25 mouse cellular contexts compared by ENCODE assay signal in the genomic region with DNA sequence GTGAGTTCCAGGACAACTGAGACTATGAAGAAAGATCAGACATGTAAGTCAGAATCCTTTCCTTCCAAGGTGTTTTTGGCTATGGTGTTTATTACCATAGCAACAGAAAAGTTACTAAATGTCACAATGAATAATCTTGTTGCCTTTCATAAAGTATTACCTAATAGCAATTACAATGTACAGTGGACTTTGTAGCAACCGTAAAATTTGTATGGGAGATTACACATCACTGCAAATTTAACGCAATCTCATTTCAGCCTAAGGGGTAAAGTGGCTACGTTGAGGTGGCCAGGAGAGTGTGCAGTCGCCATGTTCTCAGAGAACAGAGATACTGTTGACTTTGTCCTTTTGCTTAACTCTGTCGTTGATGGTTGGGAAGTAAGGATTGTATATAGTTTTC.
DNase-seq lines count a peak whose midpoint lies in the region; ATAC-seq and TF ChIP-seq lines count a peak whose summit lies in the region.
"Had no signal": no experiment of that assay in that cellular context is flagged by ENCODE, and none has a peak within 500 bp of the region (broad histone marks: within the 10 kb centered on the region; RNA-seq: fewer than 3 reads in every experiment).

No protein-coding gene starts in this region.

- peaks cover 16% of the 10 kb centered on the region for H3K4me1 ChIP-seq in liver, adult 2 months (ENCODE audit: control insufficient read depth, insufficient read depth, low read length)
- peaks cover 50% of the 10 kb centered on the region for H3K4me1 ChIP-seq in liver, embryonic 12.5 days
- H3K4me1 ChIP-seq in intestine, postnatal 0 days (replicated peaks; ENCODE audit: control insufficient read depth, insufficient read depth, low read length): peaks cover 8% of the 10 kb centered on the region; the same call in 1 of the 2 replicates

- H3K4me2 ChIP-seq in liver, embryonic 12.5 days: no peak overlapping the region
- H3K4me2 ChIP-seq in intestine, postnatal 0 days (replicated peaks; ENCODE audit: low read depth): no peak overlapping the region
- H3K4me2 ChIP-seq: embryonic facial prominence, embryonic 13.5 days; forebrain, embryonic 13.5 days; heart, embryonic 11.5 days; hindbrain, embryonic 13.5 days had no signal

- H3K9me3 ChIP-seq in liver, embryonic 12.5 days (replicated peaks): no peaks in the 10 kb centered on the region
- H3K9me3 ChIP-seq in intestine, postnatal 0 days (ENCODE audit: control insufficient read depth): no peaks in the 10 kb centered on the region
- H3K9me3 ChIP-seq: embryonic facial prominence, embryonic 10.5 days; embryonic facial prominence, embryonic 13.5 days; forebrain, embryonic 10.5 days; forebrain, embryonic 13.5 days; hindbrain, embryonic 13.5 days had no signal

- H3K27me3 ChIP-seq in liver, adult 2 months (ENCODE audit: control insufficient read depth, insufficient read depth, low read length): no peaks in the 10 kb centered on the region
- H3K27me3 ChIP-seq in liver, embryonic 12.5 days (replicated peaks): no peaks in the 10 kb centered on the region
- H3K27me3 ChIP-seq in intestine, postnatal 0 days (replicated peaks; ENCODE audit: control insufficient read depth, insufficient read depth, low read length): no peaks in the 10 kb centered on the region
- H3K27me3 ChIP-seq: embryonic facial prominence, embryonic 13.5 days; forebrain, embryonic 13.5 days; hindbrain, embryonic 13.5 days had no signal

- TF ChIP-seq POLR2A in liver, adult 2 months (IDR thresholded peaks at IDR 0.05; ENCODE audit: extremely low read depth, insufficient read depth, low read length): no peak

- no peak overlapping the region for H3K27ac ChIP-seq in liver, adult 2 months (replicated peaks; ENCODE audit: insufficient read depth, low read depth, low read length)
- no peak overlapping the region for H3K27ac ChIP-seq in liver, embryonic 12.5 days
- H3K27ac ChIP-seq in intestine, postnatal 0 days (ENCODE audit: low read depth, low read length): no peak overlapping the region
- H3K27ac ChIP-seq: embryonic facial prominence, embryonic 10.5 days; embryonic facial prominence, embryonic 13.5 days; forebrain, embryonic 10.5 days; forebrain, embryonic 13.5 days; hindbrain, embryonic 13.5 days; hindbrain, postnatal 0 days had no signal

- no peak for ATAC-seq in liver, embryonic 12.5 days
- peak; percentile 69 for ATAC-seq in granulocyte monocyte progenitor cell, adult 5-6 weeks (replicated peaks; ENCODE audit: poor library complexity, severe bottlenecking)
- ATAC-seq in intestine, postnatal 0 days: peak; percentile 73
- ATAC-seq: CD4-positive, CD25-positive, alpha-beta regulatory T cell, adult 4 months; forebrain, embryonic 13.5 days; forebrain, embryonic 16.5 days; hindbrain, postnatal 0 days; inflammation-experienced regulatory T-cells, adult 6 months had no signal

- TF ChIP-seq CTCF in liver, adult 2 months (IDR thresholded peaks at IDR 0.05; ENCODE audit: low read depth, low read length): no peak
- TF ChIP-seq CTCF in intestine, postnatal 0 days (IDR thresholded peaks at IDR 0.05; ENCODE audit: low read depth): no peak

- H3K36me3 ChIP-seq in liver, adult 2 months (ENCODE audit: control insufficient read depth, insufficient read depth, low read length): no peaks in the 10 kb centered on the region
- peaks cover 7% of the 10 kb centered on the region; the same call in 1 of the 2 replicates for H3K36me3 ChIP-seq in liver, embryonic 12.5 days
- H3K36me3 ChIP-seq in intestine, postnatal 0 days (ENCODE audit: control insufficient read depth, insufficient read depth): no peaks in the 10 kb centered on the region; the same call in 1 of the 2 replicates
- H3K36me3 ChIP-seq: embryonic facial prominence, embryonic 10.5 days; embryonic facial prominence, embryonic 13.5 days; forebrain, embryonic 10.5 days; hindbrain, embryonic 13.5 days had no signal

- 79% methylated on average over 5 of the region's 5 CpGs for WGBS in liver, adult 2 months
- WGBS in liver, embryonic 12.5 days (ENCODE audit: insufficient replicate concordance): 93% methylated on average over 5 of the region's 5 CpGs
- WGBS in intestine, postnatal 0 days: 43% methylated on average over 5 of the region's 5 CpGs

- DNase-seq in liver, adult 2 months (ENCODE audit: extremely low read depth, low read depth, low spot score): peak; percentile 24
- DNase-seq in adrenal gland, adult 8-10 months: no peak
- DNase-seq in thymus, adult 18-20 months: no peak
- DNase-seq: cerebellum, adult 11-12 months; cerebellum, adult 8-10 months; cerebellum, postnatal 10 days; cerebellum, postnatal 36 days; embryo, embryonic 11 days; gastrocnemius, postnatal 10 days; gastrocnemius, postnatal 36 days; kidney, adult 2 months had no signal

- no peak overlapping the region for H3K4me3 ChIP-seq in liver, adult 2 months (ENCODE audit: insufficient read depth, low read depth, low read length)
- no peak overlapping the region for H3K4me3 ChIP-seq in liver, embryonic 12.5 days
- no peak overlapping the region for H3K4me3 ChIP-seq in intestine, postnatal 0 days (ENCODE audit: low read depth, low read length)
- H3K4me3 ChIP-seq: embryonic facial prominence, embryonic 10.5 days; embryonic facial prominence, embryonic 13.5 days; erythroblast, embryonic 14.5 days; forebrain, embryonic 10.5 days; forebrain, embryonic 13.5 days; hindbrain, embryonic 13.5 days had no signal

- peaks cover 44% of the 10 kb centered on the region for H3K79me2 ChIP-seq in liver, adult 2 months (ENCODE audit: control insufficient read depth, insufficient read depth, low read length)

- no peak overlapping the region for H3K9ac ChIP-seq in liver, adult 2 months (ENCODE audit: low read depth, low read length)
- no peak overlapping the region for H3K9ac ChIP-seq in liver, embryonic 12.5 days
- H3K9ac ChIP-seq in intestine, postnatal 0 days (ENCODE audit: low read depth, low read length): no peak overlapping the region
- H3K9ac ChIP-seq: embryonic facial prominence, embryonic 13.5 days; forebrain, embryonic 13.5 days; hindbrain, embryonic 13.5 days had no signal
